Mouse (Mus musculus) thymus, postnatal 36 days (tissue): ENCODE measurements at regions not wholly inside any gene's neighbourhood (a gene's known extent, or its start where the extent isn't known, plus 50 kb on each side); places are given as distances from the start of the nearest gene placed in this dataset.

Source experiments
- DNase-seq, 2 experiments: peaks; one replicate each; pipeline ENCODE4 v3.0.0; 2022; ENCODE audit warnings: mixed read lengths in 2 of 2

DNA sequence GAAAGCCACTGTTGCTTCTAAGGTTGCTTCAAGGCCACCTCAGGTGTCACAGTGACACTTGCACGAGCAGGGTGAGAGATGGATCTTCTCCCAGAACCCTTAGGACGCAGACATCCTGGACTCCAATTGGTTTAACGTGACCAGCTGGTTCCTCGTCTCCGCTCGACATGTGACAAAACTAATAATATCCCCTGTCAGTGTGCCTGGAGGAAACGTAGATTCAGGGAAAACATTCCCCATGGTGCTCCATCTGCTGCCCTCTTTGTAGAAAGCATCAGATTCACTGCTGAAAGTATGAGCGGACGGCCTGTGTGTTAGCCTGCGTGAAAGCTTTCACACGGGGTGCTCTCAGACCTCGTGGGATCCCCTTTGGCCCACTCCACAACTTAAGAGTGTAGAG lies 390.0 kb upstream of the Slc35b3 start:
- DNase-seq: no peak

DNA sequence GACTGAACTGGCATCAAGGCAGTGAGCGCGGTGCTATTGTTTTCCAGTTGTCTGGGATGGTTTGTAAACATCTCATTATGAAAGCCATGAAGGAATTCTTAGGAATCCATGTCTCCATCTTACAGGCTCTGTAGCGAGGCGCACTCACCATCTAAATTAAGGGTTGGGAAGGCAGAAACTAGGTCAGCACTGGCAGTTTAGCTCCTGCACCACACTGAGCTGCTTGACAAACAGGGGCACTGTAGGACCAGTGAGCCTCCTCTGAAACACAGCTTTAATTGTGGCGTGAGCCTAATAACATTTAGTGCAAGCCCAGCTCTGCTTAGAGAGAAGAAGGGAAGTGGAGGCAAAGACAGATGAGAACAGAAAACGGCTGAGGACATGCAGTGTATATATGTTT lies 387.1 kb upstream of the Slc35b3 start:
- no peak for DNase-seq

DNA sequence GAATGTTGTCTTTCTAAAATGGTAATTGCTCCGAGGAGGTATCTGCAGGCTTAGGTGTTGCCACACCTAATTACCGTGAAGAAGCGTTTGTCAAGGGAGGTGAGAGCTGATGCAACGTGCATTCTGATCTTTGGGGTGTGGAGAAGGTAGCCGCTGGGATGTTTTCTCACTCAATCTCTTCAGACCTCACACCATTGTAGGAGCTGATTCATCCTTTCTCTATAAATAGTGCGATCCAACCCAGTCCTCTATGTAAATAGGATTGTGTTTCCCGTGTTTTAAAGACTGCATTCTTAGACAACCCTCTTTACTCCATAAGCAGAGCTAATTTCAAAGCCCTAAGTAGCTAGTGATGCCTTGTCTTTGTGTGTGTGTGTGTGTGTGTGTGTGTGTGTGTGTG lies 374.2 kb upstream of the Slc35b3 start:
- no peak for DNase-seq

DNA sequence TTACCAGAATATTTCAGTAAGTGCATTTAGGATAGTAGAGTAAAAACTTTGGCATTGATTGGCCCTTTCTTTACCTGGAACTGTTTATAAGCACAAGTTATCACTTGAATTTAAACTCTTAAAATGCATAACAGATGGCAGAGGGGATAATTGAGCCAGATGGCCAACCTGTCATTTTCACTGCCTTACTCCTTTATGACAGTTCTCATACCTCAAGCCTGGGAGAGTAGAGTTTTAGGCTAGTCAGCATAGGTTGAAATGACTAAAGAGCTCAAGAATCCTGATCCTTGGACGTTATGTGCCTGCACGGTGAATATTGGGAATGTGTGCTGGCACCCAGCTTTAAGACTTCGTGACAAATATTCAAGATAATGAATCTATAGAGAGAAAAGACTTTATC lies 369.1 kb upstream of the Slc35b3 start:
- no peak for DNase-seq

DNA sequence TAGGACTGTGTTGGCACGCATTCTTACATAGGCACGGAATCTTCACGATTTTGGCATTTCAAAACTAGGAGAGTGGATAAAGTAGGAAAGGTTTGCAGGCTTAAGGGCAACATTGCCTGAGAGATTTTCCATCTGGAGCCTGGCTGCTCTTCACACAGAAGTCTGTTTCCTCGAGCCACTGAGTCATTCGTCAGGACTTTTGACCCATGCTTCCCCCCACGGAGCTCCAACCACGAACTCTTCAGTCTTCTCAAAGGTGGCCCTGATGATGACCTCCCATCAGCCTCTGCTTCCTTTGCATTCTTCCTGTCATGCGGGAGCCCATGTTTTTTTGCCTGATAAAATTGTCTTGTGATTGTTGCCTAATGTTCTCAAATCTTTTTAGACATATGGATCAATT lies 365.5 kb upstream of the Slc35b3 start:
- no peak for DNase-seq

DNA sequence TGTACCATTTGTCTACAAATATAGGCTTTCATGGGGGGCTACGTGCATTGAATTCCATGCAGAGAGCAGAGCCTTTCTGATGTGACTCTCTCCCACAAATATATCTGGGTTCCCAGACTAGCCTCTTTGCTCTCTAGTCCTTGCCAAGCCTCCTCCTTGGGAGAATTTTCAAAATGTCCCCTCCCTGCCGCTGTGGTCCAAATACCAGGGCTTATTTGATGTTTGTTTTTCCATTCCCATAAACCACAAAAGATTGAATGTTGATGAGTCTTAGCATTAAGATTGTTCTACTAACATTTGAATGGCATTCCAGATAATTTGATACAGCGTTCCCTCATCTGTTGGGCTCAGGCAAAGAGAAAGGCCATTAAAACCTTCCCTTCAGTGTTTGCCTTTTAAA lies 360.4 kb upstream of the Slc35b3 start:
- DNase-seq: no peak

DNA sequence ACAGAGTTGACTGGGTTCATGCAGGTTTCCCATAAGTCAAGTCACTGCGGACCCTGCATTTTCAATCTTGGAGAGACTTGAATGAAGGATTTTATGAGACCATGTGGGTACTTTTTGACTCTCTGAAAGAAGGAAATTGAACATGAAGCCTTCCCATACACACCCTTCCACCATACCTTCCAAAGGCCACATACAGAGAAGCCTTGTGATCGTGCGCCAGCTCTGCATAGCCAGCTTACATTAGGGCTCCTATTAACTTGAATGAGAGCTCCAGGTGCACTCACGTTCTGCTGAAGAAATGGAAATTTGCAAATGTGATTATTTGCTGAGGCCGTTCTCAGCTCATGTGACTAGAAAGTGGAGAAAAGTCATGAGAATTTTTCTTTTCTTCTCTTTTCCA lies 349.1 kb upstream of the Slc35b3 start:
- DNase-seq: no peak

DNA sequence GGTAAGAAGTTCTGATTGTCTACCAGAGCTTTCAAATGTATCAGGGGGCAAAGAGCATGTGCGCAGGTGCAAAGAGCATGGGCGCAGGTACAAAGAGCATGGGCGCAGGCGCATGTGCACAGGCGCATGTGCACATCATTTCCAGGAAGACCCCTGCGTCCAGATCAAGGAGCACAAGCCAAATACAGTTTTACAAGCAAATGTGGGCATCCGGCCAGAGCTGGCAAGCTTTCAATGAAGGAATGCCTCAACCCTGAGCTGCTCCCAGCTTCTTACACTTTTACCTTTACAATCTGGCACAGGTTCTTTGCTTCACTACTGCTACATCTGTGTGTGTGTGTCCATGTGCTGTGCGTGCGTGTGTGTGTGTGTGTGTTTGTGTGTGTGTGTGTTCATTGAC lies 347.2 kb upstream of the Slc35b3 start:
- no peak for DNase-seq

DNA sequence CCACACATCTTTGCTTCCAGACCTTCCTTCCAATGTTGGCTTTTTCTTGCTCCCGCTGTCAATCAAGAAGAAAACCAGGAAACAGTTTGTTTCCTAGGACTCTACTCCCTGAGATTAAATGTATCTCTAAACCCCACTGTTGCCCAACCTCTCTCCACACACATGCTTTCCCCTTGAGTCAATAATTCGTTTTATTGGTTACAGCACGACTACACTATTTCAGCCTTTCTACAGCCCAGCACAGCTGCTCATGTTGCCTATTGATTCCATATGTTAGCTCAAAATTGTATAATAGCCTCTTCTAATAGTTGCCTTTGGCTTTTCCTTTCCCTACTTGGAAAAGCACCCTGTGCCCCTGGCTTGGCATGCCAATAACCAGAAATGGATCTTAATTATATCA lies 346.2 kb upstream of the Slc35b3 start:
- no peak for DNase-seq

DNA sequence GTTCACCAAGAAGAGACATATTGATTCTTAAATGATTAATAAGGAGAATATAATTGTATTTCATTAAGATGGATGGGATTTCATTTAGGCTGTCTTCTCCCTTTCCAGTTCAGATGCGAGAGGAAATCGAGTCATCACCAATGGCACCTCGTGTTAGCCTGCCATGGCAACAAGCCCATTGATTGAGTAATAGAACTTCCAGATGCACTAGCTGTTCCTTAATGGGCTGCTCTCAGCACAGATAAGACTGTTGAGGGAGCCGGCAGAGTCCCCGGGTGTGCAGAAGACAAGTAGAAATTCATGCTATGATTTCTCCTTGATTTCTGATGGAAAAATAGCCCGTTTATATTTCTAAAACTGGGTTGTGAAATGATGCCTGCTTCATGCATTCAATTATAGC lies 336.5 kb upstream of the Slc35b3 start:
- no peak for DNase-seq

DNA sequence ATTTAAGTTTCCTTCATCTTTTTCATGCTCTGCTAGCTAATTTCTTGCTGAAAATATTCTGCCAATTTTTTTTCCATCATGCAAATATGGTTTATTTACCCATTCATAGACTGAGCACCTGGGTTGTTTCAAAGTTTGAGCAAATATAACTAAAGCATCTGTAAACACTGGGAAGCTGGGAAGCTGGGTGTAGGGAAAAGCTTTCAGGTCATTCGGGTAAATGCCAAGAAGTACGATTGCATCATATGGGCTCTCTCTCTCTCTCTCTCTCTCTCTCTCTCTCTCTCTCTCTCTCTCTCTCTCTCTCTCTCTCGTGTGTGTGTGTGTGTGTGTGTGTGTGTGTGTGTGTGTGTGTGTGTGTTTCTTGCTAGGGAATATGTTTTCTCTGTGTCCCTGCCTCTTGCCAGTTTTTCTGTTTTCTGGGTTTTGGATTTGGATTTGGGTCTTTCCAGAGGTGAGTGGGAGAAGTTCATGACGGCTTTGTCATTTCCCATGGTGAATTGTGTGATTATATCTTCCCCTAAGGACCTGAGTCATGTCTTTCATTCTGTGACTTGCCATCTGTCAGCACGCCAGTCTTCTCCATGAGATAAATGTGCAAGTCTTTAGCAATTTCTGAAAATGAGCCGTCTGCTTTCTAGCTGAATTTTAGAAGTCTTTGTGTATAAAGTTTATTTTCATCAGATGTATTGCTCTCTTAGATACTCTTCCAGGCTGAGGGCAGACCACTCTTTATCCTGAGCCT lies 329.7 kb upstream of the Slc35b3 start:
- no peak for DNase-seq

DNA sequence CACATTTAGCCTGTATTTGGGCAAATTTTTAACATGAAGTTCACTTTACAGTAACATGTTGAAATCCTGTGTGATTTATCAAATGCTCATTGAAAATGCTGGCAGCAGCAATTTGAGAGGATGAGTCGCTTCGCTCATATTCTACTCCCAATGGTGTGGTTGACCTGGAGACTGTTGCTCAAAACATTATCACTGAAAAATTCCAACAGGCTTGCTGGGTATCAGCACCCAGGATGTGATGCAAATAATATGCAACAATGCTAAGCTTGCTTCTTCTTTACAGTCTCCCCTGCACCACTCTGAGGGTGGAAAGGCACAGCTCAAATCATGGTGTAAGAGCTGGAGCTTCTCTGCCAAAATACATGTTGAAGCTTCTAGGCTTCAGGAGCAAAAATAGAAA lies 321.6 kb upstream of the Slc35b3 start:
- no peak for DNase-seq

DNA sequence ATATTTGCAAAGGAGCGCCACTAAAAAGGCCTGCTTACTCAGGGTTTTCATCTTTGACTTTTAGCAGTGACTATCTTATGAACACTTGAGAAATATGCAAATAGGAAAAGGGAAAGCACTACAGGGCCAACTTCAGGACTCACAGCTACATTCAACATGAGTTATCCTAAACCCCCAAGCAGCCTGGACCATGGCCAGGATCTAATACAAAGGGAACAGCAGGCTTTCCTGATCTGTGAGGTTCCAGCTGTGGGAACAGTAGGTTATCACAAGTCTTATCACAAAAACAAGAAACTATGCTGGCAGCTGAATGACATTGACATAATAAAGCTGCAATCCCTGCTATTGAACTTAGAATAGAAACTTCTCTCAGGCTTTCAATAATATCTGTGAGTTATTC lies 317.4 kb upstream of the Slc35b3 start:
- DNase-seq: no peak

DNA sequence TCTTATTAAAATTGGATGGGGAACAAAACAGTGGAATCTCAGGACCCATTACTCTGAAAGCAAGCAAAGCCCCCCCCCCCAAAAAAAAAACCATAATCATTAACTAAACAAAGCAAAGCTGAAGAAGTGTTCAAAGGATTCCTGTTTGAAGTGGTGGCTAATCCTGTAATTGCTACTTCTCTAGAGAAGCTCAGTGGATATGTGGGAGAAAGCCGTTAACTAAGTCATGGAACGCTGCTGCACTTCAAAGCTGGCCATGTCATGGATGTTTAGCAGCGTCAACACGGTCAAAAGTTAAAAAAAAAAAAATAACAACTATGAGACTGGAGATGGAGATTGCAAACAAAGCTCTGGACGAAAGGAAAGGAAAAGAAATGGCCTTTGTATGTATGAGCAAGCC lies 305.3 kb upstream of the Slc35b3 start:
- no peak for DNase-seq

DNA sequence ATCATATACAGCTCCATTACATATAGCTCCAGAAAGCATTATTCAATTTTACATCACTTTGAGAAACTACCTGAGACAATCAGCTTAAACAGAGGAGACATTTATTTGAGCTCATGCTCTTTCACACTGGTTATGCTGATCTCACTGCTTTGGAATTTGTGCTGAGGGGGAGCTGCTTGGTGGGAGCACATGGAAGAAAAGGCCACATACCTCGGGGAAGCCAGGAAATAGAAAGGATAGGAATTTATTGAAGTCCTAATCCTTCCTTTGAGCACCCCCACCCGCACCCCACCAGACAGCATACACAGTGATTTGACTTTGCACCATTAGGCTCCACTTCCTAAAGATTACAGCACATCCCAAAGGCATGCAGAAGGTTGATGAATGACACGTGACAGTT lies 296.0 kb upstream of the Slc35b3 start:
- DNase-seq: no peak

DNA sequence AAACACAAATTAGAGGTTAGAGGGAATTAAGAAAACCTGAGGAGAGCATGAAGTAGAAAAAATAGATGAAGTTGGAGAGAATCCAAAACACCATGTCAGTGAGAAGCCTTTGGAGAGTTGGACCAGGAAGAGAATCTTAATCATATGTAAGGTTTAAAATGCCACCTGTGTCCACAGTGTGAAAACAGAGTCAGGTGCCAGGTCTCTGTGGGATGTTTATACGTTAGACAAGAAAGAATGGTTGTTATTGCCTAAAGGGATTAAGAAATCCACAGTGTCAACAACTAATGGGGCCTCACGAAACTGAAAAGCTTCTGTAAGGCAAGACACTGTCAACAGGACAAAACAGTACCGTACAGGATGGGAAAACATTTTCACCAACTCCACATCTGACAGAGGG lies 294.7 kb upstream of the Slc35b3 start:
- no peak for DNase-seq

DNA sequence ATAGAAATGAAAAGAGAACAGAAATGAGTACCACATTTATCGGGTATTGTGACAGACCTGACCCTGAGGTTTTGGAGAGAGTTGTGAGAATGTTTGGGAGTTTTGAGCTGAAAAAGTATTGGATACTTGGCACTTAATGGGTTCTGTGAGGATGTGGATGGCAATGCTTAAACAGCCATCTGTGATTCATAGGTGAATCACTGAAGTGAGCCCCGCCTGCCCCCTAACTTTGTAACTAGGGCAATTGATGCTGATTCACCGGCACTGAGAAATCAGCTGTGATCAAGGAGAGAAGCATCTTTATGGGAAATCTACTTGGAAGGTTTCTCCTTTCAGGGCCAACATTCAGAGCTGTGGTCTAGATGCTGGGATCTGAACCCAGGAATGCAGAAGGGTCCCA lies 291.9 kb upstream of the Slc35b3 start:
- DNase-seq: no peak

DNA sequence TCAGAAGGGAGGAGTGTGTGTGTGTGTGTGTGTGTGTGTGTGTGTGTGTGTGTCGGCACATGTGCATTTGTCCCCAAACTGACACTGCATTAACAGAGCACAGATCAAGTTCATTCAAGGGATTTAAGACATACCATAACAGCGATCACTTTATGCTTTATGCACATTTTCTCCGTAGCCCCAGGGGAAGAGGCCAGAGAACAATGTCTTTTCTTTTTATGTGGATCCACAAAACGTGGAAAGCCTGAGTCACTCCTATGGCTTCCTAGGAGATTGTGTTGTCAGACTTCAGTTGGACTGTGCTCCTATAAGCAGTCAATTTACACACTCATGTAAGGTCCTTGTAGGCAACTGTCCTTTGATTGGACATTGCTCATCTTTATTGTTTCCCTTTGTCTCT lies 289.4 kb upstream of the Slc35b3 start:
- DNase-seq: no peak

DNA sequence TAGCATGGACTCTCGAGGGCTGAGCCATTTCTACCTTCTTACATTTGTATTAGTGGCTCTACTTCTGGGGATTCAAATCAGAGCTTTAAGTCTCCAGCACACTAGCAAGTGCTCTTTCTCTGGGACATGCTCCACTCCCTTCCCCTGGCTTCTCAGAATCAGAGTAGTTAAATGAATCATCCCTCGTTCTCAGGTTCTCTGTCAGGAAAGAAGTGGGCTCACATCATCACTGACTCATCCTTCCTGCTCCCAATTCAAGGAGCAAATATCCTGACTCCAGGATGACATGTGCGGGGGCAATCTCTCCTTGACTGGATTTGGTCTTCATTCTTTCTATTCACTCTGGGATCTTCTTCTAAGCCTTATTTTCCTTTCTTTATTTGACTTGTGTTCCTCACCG lies 266.2 kb upstream of the Slc35b3 start:
- no peak for DNase-seq

DNA sequence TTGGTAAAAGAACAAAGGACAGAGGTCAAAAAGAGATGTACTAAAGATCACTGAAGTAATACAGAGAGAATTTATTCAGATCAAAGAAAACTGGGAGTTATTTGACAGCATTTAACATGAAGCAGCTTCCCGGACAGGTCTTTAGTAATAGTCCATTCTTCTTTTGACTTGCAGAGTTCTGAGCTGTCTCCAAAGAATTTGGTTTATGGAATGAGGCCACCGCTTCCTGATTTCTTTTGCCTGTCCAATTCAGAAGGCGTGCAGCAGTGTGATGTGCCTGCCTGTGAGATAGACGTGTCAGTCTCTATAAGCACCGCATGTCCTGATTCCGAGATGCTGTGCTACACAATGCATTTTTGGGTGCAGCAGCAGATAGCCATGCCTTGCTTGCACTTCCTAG lies 265.0 kb upstream of the Slc35b3 start:
- no peak for DNase-seq

DNA sequence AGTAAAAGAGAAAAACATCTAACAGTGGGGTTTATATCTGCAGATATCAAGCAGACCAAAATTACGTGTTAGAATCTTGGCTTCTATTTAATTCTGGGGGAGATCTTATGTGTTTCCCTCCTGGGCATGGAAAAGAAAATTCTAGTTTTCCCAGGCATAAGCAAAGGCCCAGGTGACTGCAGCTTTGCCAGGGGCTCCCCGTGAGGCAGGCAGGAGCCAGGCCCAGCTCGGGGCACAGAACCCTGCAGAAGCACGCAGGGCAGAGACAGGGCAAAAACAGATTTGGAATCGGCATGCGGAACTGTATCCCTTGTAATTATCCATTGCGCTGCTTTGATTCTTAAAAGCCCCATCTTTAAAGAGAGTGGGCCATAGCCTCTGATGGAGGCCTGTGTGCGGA lies 250.4 kb upstream of the Slc35b3 start:
- DNase-seq: no peak

DNA sequence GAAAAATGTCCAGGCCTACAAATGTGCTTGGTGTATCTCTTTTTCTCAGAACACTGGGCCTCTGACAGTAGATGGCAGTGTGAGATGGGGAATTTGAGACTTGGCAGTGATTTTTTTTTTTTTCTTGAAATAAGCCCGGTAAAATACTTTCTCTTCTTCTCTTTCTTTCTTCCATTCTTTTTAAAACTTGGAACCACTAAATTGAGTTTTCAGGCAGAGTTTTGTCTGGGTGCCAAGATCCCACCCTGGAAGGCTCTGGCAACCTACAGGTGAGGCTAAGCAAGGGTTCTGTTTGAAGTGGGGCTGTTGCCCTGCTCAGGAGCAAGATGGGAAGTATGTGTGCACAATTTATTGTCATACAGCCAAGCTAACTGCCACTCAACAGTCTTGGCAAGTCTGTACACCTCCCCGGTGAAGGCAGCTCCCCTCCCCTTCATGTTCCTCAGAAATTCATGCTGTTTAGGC lies 223.1 kb upstream of the Slc35b3 start:
- no peak for DNase-seq

DNA sequence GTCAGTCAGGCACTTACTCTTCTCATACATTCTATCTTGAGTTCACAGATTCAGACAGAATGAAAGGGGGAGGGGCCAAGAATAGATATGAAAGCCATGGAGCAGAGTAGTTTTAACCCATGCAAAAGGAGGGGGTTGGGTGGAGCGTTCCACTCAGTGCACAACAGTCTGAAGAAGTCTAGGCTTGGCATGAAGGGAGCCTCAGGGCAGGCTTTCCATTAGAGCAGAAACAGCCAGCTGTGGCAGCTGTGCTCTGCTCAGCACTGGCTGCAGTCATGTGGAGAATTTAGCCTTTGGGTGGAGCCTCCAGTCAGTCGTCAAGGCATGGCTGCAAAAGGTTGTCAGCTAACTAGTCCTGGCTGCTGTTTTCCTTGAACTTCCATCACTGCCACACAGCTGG lies 201.3 kb upstream of the Slc35b3 start:
- no peak for DNase-seq

DNA sequence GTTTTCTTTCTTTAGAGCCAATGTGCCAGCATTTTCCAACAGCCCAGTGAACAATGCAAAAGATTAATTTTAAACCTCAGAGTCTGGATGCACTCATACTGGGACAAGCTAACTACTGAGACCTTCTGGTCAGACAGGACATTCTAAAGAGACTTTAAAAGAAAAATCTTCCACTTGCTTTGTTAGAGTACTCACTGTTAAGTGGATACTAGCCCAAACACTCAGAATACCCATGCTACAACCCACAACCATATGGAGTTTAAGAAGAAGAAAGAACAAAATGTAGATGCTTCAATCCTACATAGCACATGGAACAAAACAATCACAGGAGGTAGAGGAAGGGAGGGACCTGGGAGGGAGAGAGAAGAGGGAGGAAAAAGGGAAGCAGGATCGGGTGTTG lies 167.3 kb upstream of the Slc35b3 start:
- DNase-seq: no peak

DNA sequence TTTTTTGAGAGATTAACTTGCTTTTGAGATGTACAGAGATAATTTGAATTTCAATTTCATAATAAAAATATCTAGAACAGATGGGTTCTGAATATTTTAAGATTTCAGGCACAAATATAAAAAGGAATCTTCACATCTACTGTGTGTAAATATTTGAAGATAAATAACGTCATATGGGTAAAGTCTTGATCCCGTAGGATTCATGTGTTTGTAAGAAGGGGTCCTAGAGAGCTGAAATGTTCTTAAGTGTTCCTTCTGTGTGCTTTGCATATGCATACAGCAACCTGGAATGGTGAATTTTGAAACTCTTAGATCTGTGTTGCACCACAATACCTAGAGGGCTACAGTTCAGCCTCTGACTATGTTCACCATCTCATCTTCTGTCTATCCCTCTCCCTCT lies 131.4 kb upstream of the Slc35b3 start:
- no peak for DNase-seq

DNA sequence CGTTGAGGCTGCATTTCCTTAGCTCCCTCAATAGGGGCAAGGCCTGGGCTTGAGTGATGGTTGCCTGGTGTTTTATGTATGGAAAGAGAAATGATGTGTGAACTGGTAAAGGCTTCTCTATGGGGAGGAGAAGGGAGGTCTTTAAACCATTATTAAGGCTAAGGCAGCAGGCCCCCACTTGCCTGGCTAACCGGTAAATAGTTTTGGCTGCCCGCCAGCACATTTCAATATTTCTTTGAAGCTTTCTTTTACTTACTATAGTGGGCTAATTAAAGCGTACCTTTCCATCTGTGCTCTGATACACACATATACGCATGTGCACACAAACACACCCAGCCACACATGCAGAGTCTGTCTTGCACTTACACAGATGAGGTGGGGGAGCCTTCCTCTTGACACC lies 123.9 kb upstream of the Slc35b3 start:
- DNase-seq: no peak
